ENCODE assay signal across 9 mouse cellular contexts in genomic region chr13:20940389-20940788, GRCm38 (mm10).
DNase-seq lines count a peak whose midpoint lies in the region; ATAC-seq and TF ChIP-seq lines count a peak whose summit lies in the region.
"Had no signal": no experiment of that assay in that cellular context is flagged by ENCODE, and none has a peak within 500 bp of the region (broad histone marks: within the 10 kb centered on the region; RNA-seq: fewer than 3 reads in every experiment).

No protein-coding gene starts in this region.

- no peaks in the 10 kb centered on the region for H3K9me3 ChIP-seq in heart, postnatal 0 days (replicated peaks; ENCODE audit: control insufficient read depth, low read length)
- H3K9me3 ChIP-seq: neural tube, embryonic 13.5 days had no signal

- intact Hi-C loops in heart, postnatal 25 days (cut with DNase I) = loop anchor here (1.0 to 10.0 kb wide), 3 partner anchors 107 to 384 kb away; no protein-coding TSS in a partner anchor

- no peaks in the 10 kb centered on the region for H3K4me1 ChIP-seq in heart, postnatal 0 days (ENCODE audit: control insufficient read depth, insufficient read depth)
- H3K4me1 ChIP-seq in thymus, adult 2 months (replicated peaks; ENCODE audit: control insufficient read depth, insufficient read depth, low read length) = no peaks in the 10 kb centered on the region

- no peak for TF ChIP-seq EP300 in heart, postnatal 0 days (IDR thresholded peaks at IDR 0.05; ENCODE audit: low read depth)

- no peak overlapping the region for H3K9ac ChIP-seq in heart, postnatal 0 days (replicated peaks; ENCODE audit: low read depth, low read length)
- H3K9ac ChIP-seq: neural tube, embryonic 13.5 days had no signal

- 43% methylated on average over 6 of the region's 6 CpGs for WGBS in heart, postnatal 0 days
- WGBS in thymus, adult 2 months = 57% methylated on average over 6 of the region's 6 CpGs

- no peaks in the 10 kb centered on the region for H3K36me3 ChIP-seq in heart, postnatal 0 days (replicated peaks; ENCODE audit: control insufficient read depth, insufficient read depth, low read length)
- no peaks in the 10 kb centered on the region for H3K36me3 ChIP-seq in thymus, adult 2 months (ENCODE audit: control insufficient read depth, insufficient read depth, low read length)
- H3K36me3 ChIP-seq: neural tube, embryonic 13.5 days had no signal

- H3K27ac ChIP-seq in heart, postnatal 0 days (ENCODE audit: low read depth) = no peak overlapping the region
- H3K27ac ChIP-seq in thymus, adult 2 months (ENCODE audit: control insufficient read depth, insufficient read depth, low read length) = no peak overlapping the region
- H3K27ac ChIP-seq: neural tube, embryonic 13.5 days had no signal

- no peak overlapping the region for H3K4me2 ChIP-seq in heart, postnatal 0 days (ENCODE audit: low read depth, low read length)
- H3K4me2 ChIP-seq: neural tube, embryonic 13.5 days had no signal

- TF ChIP-seq CTCF in heart, postnatal 0 days (IDR thresholded peaks at IDR 0.05; ENCODE audit: low read depth) = peak; percentile 49
- no peak for TF ChIP-seq CTCF in thymus, adult 2 months (IDR thresholded peaks at IDR 0.05; ENCODE audit: borderline replicate concordance, control insufficient read depth, extremely low read depth, insufficient read depth, low read length, poor library complexity)

- no peaks in the 10 kb centered on the region for H3K27me3 ChIP-seq in heart, postnatal 0 days (ENCODE audit: control insufficient read depth, insufficient read depth, low read length)
- H3K27me3 ChIP-seq in thymus, adult 2 months (ENCODE audit: control insufficient read depth, insufficient read depth, low read length) = no peaks in the 10 kb centered on the region
- H3K27me3 ChIP-seq: neural tube, embryonic 13.5 days had no signal

- no peak for DNase-seq in heart, postnatal 0 days (ENCODE audit: low spot score)
- no peak for DNase-seq in heart, postnatal 25 days (ENCODE audit: low spot score)
- peak; percentile 20 for DNase-seq in thymus, adult 2 months
- no peak for DNase-seq in thymus, adult 18-20 months
- peak; percentile 29 for DNase-seq in c-Kit-positive CD71-positive TER-119-positive erythroid progenitor cells, embryonic 14.5 days (ENCODE audit: low spot score)
- peak; percentile 44 to 53 for DNase-seq in kidney, postnatal 4 days
- DNase-seq in retina, embryonic 14.5 days (ENCODE audit: low spot score) = peak; percentile 72
- DNase-seq in gastrocnemius, postnatal 25 days = no peak

- ATAC-seq in heart, postnatal 0 days (ENCODE audit: insufficient read depth, low read depth) = no peak

- H3K4me3 ChIP-seq in heart, postnatal 0 days (ENCODE audit: low read depth, low read length) = no peak overlapping the region
- H3K4me3 ChIP-seq in thymus, adult 2 months (ENCODE audit: control insufficient read depth, insufficient read depth, low read length) = no peak overlapping the region
- H3K4me3 ChIP-seq: neural tube, embryonic 13.5 days had no signal

- no peak for TF ChIP-seq POLR2A in thymus, adult 2 months (IDR thresholded peaks at IDR 0.05; ENCODE audit: control insufficient read depth, extremely low read depth, insufficient read depth, low read length, poor library complexity)

Comparison
In these comparisons a context has a peak if more than half of its experiments do, and no peak if none do; other contexts are left out.
1. DNase-seq: peak in thymus, adult 2 months (single experiment), c-Kit-positive CD71-positive TER-119-positive erythroid progenitor cells, embryonic 14.5 days (single experiment), kidney, postnatal 4 days (2 of 2) and retina, embryonic 14.5 days (single experiment); none in heart, postnatal 0 days (single experiment), heart, postnatal 25 days (single experiment), thymus, adult 18-20 months (0 of 2) and gastrocnemius, postnatal 25 days (single experiment).